In genomic region chr2:20813986-20814385, GRCm38 (mm10) we compare ENCODE assay signal across 12 mouse cellular contexts.
A peak's percentile ranks its signal among the peaks of the same experiment; 100 is the strongest.
DNase-seq lines count a peak whose midpoint lies in the region; ATAC-seq and TF ChIP-seq lines count a peak whose summit lies in the region.
"Had no signal": no experiment of that assay in that cellular context is flagged by ENCODE, and none has a peak within 500 bp of the region (broad histone marks: within the 10 kb centered on the region; RNA-seq: fewer than 3 reads in every experiment).

No protein-coding gene starts in this region.

- peak; percentile 23 to 45 for DNase-seq in kidney, postnatal 4 days
- DNase-seq in A20 (ENCODE audit: low read depth, low spot score) (peak; percentile 36), ES-CJ7 (ENCODE audit: low read depth, low spot score) (peak; percentile 44)
- DNase-seq in heart, postnatal 25 days (ENCODE audit: low spot score), result no peak
- DNase-seq: cerebellum, adult 11-12 months; right cerebral cortex, postnatal 4 days had no signal

- H3K9me3 ChIP-seq in kidney, embryonic 15.5 days (replicated peaks), result no peaks in the 10 kb centered on the region

- no peaks in the 10 kb centered on the region for H3K27me3 ChIP-seq in kidney, embryonic 15.5 days
- H3K27me3 ChIP-seq: neural tube, embryonic 13.5 days had no signal

- H3K9ac ChIP-seq in kidney, embryonic 15.5 days, result no peak overlapping the region
- H3K9ac ChIP-seq: neural tube, embryonic 13.5 days had no signal

- no peak for ATAC-seq in kidney, embryonic 15.5 days (replicated peaks; ENCODE audit: low FRiP score)
- no peak for ATAC-seq in cerebellum, adult (ENCODE audit: insufficient number of reproducible peaks, low FRiP score, low TSS enrichment)
- ATAC-seq: inflammation-experienced regulatory T-cells, adult 6 months had no signal

- no peak overlapping the region for H3K27ac ChIP-seq in kidney, embryonic 15.5 days
- no peak overlapping the region for H3K27ac ChIP-seq in cortical plate, adult 2 months (ENCODE audit: insufficient read depth, low read length)
- H3K27ac ChIP-seq: midbrain, embryonic 10.5 days; neural tube, embryonic 13.5 days had no signal

- H3K4me3 ChIP-seq in kidney, embryonic 15.5 days (replicated peaks), result no peak overlapping the region
- H3K4me3 ChIP-seq in cortical plate, adult 2 months (ENCODE audit: insufficient read depth, low read length), result no peak overlapping the region
- H3K4me3 ChIP-seq: midbrain, embryonic 10.5 days; neural tube, embryonic 13.5 days had no signal

- intact Hi-C loops in heart, postnatal 25 days (cut with DNase I), result no loop called here

- H3K36me3 ChIP-seq in kidney, embryonic 15.5 days, result peaks cover 23% of the 10 kb centered on the region
- H3K36me3 ChIP-seq: midbrain, embryonic 10.5 days; neural tube, embryonic 13.5 days had no signal

- no peak overlapping the region for H3K4me2 ChIP-seq in kidney, embryonic 15.5 days
- H3K4me2 ChIP-seq: neural tube, embryonic 13.5 days had no signal

- peak; percentile 31; the same call in 1 of the 2 replicates for TF ChIP-seq CTCF in cortical plate, adult 2 months (IDR thresholded peaks at IDR 0.05; ENCODE audit: extremely low read depth, insufficient read depth, low read length)

- 91% methylated on average over 2 of the region's 2 CpGs for WGBS in kidney, embryonic 15.5 days

- no peaks in the 10 kb centered on the region for H3K4me1 ChIP-seq in kidney, embryonic 15.5 days
- H3K4me1 ChIP-seq in cortical plate, adult 2 months (ENCODE audit: control insufficient read depth, insufficient read depth, low read length), result no peaks in the 10 kb centered on the region
- H3K4me1 ChIP-seq: midbrain, embryonic 10.5 days; neural tube, embryonic 13.5 days had no signal

- no peak for TF ChIP-seq POLR2A in cortical plate, adult 2 months (IDR thresholded peaks at IDR 0.05; ENCODE audit: extremely low read depth, insufficient read depth, low read length)
